Mouse (Mus musculus): ENCODE measurements around the gene Slc15a4.

DNA sequence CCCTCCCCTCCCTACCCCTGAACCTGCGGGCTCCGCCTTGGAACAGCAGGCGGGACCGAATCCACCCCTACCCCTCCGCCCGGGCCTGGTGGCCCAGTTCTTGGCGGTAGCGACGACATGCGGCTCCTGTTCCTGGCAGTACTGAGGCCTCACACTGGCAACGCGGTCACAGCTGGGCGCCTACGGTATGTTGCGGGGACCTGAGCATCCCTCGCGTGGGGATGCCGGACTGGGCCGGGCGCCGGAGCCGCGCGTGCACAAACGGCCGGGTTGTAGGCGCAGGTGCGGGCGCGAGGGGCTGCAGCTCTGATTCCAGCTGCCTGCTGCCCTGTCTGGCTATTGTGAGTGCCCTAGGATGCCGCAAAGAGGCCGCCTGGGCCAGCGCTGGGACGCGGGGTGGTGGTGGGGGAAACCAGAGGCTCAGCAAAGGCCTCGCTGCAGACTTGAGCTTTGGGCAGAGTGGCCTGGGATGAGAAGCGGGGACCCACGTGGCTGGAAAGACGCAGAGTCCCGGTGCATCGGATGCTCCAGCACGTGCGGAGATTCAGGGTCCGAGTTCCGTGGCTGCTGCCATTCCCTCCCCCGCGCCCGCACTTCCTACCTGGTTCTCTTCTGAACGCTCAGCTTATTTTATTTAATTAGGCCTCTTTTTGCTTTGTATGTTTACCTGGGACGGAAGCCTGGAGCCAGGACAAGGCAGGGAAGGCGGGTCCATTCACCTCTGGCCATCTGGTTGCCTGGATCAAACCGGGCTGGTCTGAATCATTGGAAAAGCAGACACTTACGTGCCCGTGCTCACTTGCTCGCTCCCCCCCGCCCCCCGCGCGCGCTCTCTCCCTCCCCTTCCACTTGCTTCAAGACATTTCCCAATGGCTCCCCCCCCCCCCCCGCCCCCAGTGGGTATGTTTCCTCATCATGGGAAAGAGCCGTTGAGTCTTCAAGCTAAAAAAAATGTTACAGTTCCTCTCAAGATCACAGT is at the start of gene Slc15a4, which contains the start of gene Glt1d1:
- TF ChIP-seq CTCF (IDR thresholded peaks at IDR 0.05; ENCODE audit: control insufficient read depth, insufficient read depth, insufficient replicate concordance, low read depth, low read length) (no peak), POLR2A (IDR thresholded peaks at IDR 0.05; ENCODE audit: control insufficient read depth, low read depth, low read length) (no peak)

All from testis, adult 2 months (tissue).